Mouse (Mus musculus) hematopoietic stem cell, adult 5-6 weeks (primary cell): ENCODE measurements around the gene Fut8. TPM values are rescaled to one million over a fixed set of nuclear protein-coding genes. Genes with fewer than 3 reads are reported as not detected.
"Not testable (repeated sequence)": the region's sequence is repeated elsewhere in the genome, so short reads cannot be mapped to it uniquely, and the experiment has no call there.

Source experiments
- ATAC-seq, 2 experiments: fragments of 125-278 bp in 1 of 2; replicated peaks in 1 of 2; 2 replicates each; pipeline ENCODE4 v1.8.0; 2016 to 2017; ENCODE audit warnings: inconsistent platforms in 2 of 2, mild to moderate bottlenecking in 2 of 2, moderate number of reproducible peaks in 2 of 2, low read depth in 1 of 2, moderate TSS enrichment in 1 of 2; ENCODE audit not compliant: low FRiP score in 2 of 2, poor library complexity in 2 of 2, severe bottlenecking in 2 of 2, insufficient read depth in 1 of 2, low TSS enrichment in 1 of 2
- total RNA-seq: library from RNA; stranded (forward); fragments of 172-1452, 232-1000 nt; gene quantifications from 2 replicates; pipeline ENCODE4 v1.2.3, GENCODE M21; 2017

Gene Fut8
- total RNA-seq, 1 experiment from 2014 or later, result 165 TPM

DNA sequence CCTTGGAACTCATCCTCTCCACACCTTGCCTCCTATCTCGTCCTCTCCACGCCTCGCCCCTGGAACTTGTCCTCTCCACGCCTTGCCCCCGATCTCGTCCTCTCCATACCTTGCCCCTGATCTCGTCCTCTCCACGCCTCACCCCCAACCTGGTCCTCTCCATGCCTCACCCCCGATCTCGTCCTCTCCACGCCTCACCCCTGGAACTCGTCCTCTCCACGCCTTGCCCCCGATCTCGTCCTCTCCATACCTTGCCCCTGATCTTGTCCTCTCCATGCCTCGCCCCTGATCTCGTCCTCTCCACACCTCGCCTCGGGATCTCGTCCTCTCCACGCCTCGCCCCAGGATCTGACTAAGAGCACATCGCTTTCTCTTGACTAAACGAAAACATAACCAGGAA is 269.8 kb downstream of the Fut8 start:
- no peak for ATAC-seq

DNA sequence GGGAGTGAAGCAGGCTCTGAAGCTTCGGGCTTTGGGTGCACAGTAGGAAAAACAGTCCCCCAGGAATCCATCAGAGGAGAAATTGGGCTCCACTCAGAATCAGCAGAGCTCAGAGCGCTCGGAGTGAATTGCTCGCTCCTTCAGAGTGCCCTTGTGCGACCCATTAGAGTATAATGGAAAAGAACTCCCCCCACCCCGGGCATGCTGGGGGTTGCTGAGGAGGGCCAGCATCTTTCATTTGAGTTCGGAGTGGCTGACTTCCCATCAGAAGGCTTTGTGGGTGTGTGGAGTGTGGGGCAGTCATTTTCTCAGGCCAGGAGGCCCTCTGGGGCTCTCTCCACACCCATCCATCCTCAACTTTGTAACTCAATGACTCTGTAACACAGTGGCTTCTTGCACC is 272.8 kb downstream of the Fut8 start:
- ATAC-seq, result no peak

DNA sequence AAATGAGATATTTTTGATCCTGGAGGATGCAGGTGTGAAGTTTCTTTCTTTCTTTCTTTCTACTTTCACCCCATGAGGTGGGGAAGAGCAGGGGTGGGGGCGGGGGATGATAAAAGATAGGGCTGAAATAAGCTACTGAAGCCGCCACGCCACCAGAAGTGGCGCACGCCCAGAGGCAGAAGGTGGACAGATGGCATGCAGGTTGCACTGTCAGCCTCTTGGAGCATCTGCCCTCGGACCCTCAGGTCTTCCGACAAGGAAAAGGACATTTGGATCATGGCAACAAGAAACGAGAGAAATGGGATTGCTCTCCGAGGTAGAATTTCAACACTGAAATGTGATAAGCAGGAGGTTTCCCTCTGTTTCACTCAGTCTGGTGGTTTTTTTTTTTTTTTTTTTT is 273.3 kb downstream of the Fut8 start:
- ATAC-seq, result no peak

DNA sequence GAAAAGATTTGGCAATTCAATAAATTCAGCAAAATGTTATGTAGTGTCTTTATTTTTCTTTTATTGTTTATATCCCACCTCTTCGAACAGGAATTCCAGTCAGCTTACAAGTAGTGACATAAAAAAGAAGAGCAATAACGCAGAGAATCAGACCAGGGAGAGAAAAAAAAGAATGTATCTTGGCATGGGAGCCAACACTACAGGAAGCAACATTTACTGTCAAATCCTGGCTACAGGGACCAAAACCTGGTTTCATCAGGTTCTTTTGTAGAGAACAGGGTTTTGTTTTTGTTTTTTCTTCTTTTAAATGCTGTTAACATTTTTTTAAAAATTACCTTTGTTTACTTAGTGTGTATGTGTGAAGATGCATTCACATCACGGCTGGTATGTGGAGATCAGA is 273.7 kb downstream of the Fut8 start:
- ATAC-seq, result no peak

DNA sequence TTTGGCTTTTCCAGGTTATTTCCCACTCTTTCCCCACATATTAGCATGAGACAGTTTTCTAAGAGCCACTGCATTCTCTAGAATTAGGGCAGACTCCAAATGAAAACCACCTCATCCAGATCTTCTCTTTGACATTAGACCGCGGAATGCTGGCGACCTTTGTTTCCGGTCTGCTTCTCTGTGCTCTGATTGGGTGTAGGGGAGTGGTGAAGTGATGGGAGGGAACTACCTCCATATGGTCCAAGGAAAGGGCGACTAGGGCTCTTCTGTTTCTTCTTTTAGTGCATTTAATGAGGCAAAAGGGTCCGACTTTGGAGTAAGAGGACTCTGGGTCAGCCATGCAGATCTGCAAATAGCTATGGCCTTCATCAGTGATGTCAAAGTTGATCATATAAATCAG is 278.9 kb downstream of the Fut8 start:
- no peak for ATAC-seq

DNA sequence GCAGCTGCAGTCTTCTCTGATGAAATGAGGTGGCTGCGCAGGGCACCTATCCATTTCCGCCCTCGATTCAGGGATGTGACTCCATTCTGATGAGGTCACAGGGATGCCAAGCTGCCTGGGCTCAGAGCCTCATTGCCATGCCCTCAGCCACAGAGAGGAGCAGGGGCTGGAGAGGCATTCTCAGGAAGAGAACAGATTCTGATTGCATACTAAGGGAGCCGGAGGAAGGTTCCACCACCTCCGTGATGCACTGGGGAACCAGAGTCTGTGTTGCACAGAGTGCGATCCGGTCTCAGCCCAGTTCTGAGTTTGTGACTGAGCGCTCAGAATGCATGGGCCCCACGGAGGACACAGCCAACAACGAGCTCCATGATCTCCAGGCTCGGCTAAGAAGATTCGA is 279.8 kb downstream of the Fut8 start:
- ATAC-seq, result no peak

DNA sequence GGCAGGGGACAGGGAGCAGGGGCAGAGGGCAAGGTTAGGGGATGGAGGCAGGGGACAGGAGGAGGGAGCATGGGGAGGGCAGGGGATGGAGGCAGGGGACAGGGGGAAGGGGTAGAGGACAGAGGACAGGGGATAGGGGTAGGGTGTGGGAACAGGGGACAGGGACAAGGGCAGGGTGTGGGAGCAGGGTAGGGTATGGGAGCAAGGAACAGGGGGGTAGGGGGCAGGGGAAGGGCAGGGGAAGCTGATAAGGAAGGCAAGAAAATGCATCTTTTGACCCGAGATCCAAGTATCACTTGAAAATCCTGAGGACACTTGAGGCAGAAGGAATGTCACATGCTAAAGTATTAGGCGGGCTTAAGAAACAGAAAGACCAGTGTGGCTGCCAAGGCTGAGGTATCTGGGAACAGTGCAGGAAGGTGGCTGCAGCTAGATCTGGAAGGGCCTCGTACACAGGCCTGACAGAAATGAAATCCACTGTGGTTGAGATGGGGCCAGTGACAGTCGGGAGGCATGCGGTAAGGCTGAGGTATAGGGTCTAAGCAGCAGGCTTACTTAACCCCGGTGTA is 281.7 kb downstream of the Fut8 start:
- ATAC-seq, result no peak

DNA sequence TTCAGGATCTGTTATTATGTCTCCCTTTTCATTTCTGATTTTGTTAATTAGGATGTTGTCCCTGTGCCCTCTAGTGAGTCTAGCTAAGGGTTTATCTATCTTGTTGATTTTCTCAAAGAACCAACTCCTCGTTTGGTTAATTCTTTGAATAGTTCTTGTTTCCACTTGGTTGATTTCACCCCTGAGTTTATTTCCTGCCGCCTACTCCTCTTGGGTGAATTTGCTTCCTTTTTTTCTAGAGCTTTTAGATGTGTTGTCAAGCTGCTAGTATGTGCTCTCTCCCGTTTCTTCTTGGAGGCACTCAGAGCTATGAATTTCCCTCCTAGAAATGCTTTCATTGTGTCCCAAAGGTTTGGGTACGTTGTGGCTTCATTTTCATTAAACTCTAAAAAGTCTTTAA is 286.1 kb downstream of the Fut8 start:
- not testable (repeated sequence) for ATAC-seq
